Mouse (Mus musculus): ENCODE measurements around the gene Slc15a4.

DNA sequence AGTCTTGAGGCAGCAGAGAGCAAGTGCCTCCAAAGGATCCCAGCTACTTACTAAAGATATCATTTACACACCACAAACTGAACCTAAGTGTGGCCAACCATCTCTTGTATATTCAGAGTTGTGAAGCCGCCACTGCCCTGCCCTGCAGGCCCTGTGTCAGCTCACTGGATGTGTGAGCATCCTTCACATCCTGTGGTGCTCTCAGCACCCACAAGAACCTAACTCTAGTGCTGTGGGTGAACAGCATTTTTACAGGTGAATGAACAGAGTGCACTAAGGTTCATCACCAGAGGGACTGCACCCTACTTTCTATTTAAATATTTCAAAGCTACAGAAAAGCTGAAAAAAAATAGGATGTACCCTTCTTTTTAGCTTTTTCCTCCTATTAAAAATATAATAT is 20.8 kb downstream of the Slc15a4 start:
- TF ChIP-seq CTCF (IDR thresholded peaks at IDR 0.05; ENCODE audit: insufficient read depth, low read length), result no peak
- TF ChIP-seq POLR2A (IDR thresholded peaks at IDR 0.05; ENCODE audit: borderline replicate concordance, extremely low read depth, low read depth, low read length), result no peak
